Mouse (Mus musculus): Measurements from ENCODE around the gene Pdlim7. TPM values are rescaled to one million over a fixed set of nuclear protein-coding genes. Genes with fewer than 3 reads are reported as not detected.

The Pdlim7 gene
- polyA plus RNA-seq, 2 experiments = 137 to 162 TPM

GRCm38 (mm10) chr13:55536194-55537175 is 23.0 kb upstream of the Pdlim7 start, which contains the start of gene Ddx41:
Ddx41 (minus strand) TSS chr13:55536658.
- Histone ChIP-seq H3K36me3 (ENCODE audit: control insufficient read depth, insufficient read depth, low read length) (peaks cover 78% of the 10 kb centered on the region), H3K9me3 (ENCODE audit: control insufficient read depth, low read length) (no peaks in the 10 kb centered on the region), H3K4me3 (replicated peaks; ENCODE audit: low read length) (peak within 1 kb of the TSS; percentile 88), H3K27ac (replicated peaks; ENCODE audit: low read depth, low read length) (peak within 1 kb of the TSS; percentile 22; the same call in 1 of the 2 replicates), H3K27me3 (ENCODE audit: control insufficient read depth, insufficient read depth, low read length) (no peaks in the 10 kb centered on the region), H3K9ac (ENCODE audit: low read depth, low read length, severe bottlenecking) (peak within 1 kb of the TSS; percentile 72), H3K4me1 (ENCODE audit: control insufficient read depth, insufficient read depth, low read length) (peaks cover 6% of the 10 kb centered on the region; the same call in 1 of the 2 replicates), H3K4me2 (replicated peaks; ENCODE audit: low read depth, low read length, severe bottlenecking) (peak within 1 kb of the TSS; percentile 63)
- TF ChIP-seq POLR2A (IDR thresholded peaks at IDR 0.05; ENCODE audit: borderline replicate concordance, extremely low read depth, insufficient read depth, insufficient read length) = no peak
- DNase-seq (ENCODE audit: low spot score) (peak; percentile 99), ATAC-seq (ENCODE audit: low FRiP score, low read depth) (peak; percentile 97)
- WGBS = 4% methylated on average over 59 of the region's 70 CpGs

- peak overlapping the region; percentile 63 for H3K4me2 ChIP-seq (replicated peaks; ENCODE audit: low read depth, low read length, severe bottlenecking)
- peaks cover 76% of the 10 kb centered on the region for H3K36me3 ChIP-seq (ENCODE audit: control insufficient read depth, insufficient read depth, low read length)
- DNase-seq (ENCODE audit: low spot score) = no peak
- H3K9ac ChIP-seq (ENCODE audit: low read depth, low read length, severe bottlenecking) = peak overlapping the region; percentile 72
- no peaks in the 10 kb centered on the region for H3K9me3 ChIP-seq (ENCODE audit: control insufficient read depth, low read length)
- no peak for ATAC-seq (ENCODE audit: low FRiP score, low read depth)
- H3K27ac ChIP-seq (replicated peaks; ENCODE audit: low read depth, low read length) = no peak overlapping the region
- 17% methylated on average over 17 of the region's 17 CpGs for WGBS
- no peak for TF ChIP-seq POLR2A (IDR thresholded peaks at IDR 0.05; ENCODE audit: borderline replicate concordance, extremely low read depth, insufficient read depth, insufficient read length)
- peaks cover 6% of the 10 kb centered on the region; the same call in 1 of the 2 replicates for H3K4me1 ChIP-seq (ENCODE audit: control insufficient read depth, insufficient read depth, low read length)
- no peaks in the 10 kb centered on the region for H3K27me3 ChIP-seq (ENCODE audit: control insufficient read depth, insufficient read depth, low read length)
- H3K4me3 ChIP-seq (replicated peaks; ENCODE audit: low read length) = peak overlapping the region; percentile 88
Measured at GRCm38 (mm10) chr13:55535796-55536193, 22.3 kb upstream of the Pdlim7 start.

- H3K27ac ChIP-seq (replicated peaks; ENCODE audit: low read depth, low read length) = no peak overlapping the region
- H3K4me3 ChIP-seq (replicated peaks; ENCODE audit: low read length) = peak overlapping the region; percentile 88
- 0 out of 2 replicates have a peak overlapping the region, but pooled peaks have one; percentile 72 for H3K9ac ChIP-seq (ENCODE audit: low read depth, low read length, severe bottlenecking)
- ATAC-seq (ENCODE audit: low FRiP score, low read depth) = no peak
- H3K27me3 ChIP-seq (ENCODE audit: control insufficient read depth, insufficient read depth, low read length) = no peaks in the 10 kb centered on the region
- H3K36me3 ChIP-seq (ENCODE audit: control insufficient read depth, insufficient read depth, low read length) = peaks cover 76% of the 10 kb centered on the region
- 92% methylated on average over 15 of the region's 15 CpGs for WGBS
- no peaks in the 10 kb centered on the region for H3K9me3 ChIP-seq (ENCODE audit: control insufficient read depth, low read length)
- peak overlapping the region; percentile 63 for H3K4me2 ChIP-seq (replicated peaks; ENCODE audit: low read depth, low read length, severe bottlenecking)
- DNase-seq (ENCODE audit: low spot score) = no peak
- peaks cover 6% of the 10 kb centered on the region; the same call in 1 of the 2 replicates for H3K4me1 ChIP-seq (ENCODE audit: control insufficient read depth, insufficient read depth, low read length)
- TF ChIP-seq POLR2A (IDR thresholded peaks at IDR 0.05; ENCODE audit: borderline replicate concordance, extremely low read depth, insufficient read depth, insufficient read length) = no peak
Measured at GRCm38 (mm10) chr13:55535191-55535590, 21.7 kb upstream of the Pdlim7 start.

GRCm38 (mm10) chr13:55529198-55529915 is 15.9 kb upstream of the Pdlim7 start, which contains the start of gene Dok3:
Dok3 (minus strand) TSS chr13:55529296.
- DNase-seq (ENCODE audit: low spot score) = no peak
- H3K27ac ChIP-seq (replicated peaks; ENCODE audit: low read depth, low read length) = 0 out of 2 replicates have a peak within 1 kb of the TSS, but pooled peaks have one; percentile 9
- no peak for ATAC-seq (ENCODE audit: low FRiP score, low read depth)
- H3K4me1 ChIP-seq (ENCODE audit: control insufficient read depth, insufficient read depth, low read length) = no peaks in the 10 kb centered on the region
- TF ChIP-seq POLR2A (IDR thresholded peaks at IDR 0.05; ENCODE audit: borderline replicate concordance, extremely low read depth, insufficient read depth, insufficient read length) = no peak
- no peak within 1 kb of the TSS for H3K4me2 ChIP-seq (replicated peaks; ENCODE audit: low read depth, low read length, severe bottlenecking)
- H3K4me3 ChIP-seq (replicated peaks; ENCODE audit: low read length) = no peak within 1 kb of the TSS
- WGBS = 78% methylated on average over 8 of the region's 8 CpGs
- peaks cover 50% of the 10 kb centered on the region for H3K36me3 ChIP-seq (ENCODE audit: control insufficient read depth, insufficient read depth, low read length)
- no peak within 1 kb of the TSS for H3K9ac ChIP-seq (ENCODE audit: low read depth, low read length, severe bottlenecking)
- no peaks in the 10 kb centered on the region for H3K27me3 ChIP-seq (ENCODE audit: control insufficient read depth, insufficient read depth, low read length)
- H3K9me3 ChIP-seq (ENCODE audit: control insufficient read depth, low read length) = no peaks in the 10 kb centered on the region

Measured in limb, embryonic 14.5 days (tissue).